Mouse (Mus musculus) megakaryocyte, embryonic 14.5 days (primary cell): Measurements from ENCODE around the gene Stk24. TPM values are rescaled to one million over a fixed set of nuclear protein-coding genes. Genes with fewer than 3 reads are reported as not detected.

Experiments
- H3K27me3 ChIP-seq: replicated peaks from 2 replicates; pipeline ENCODE3; 2012; ENCODE audit warnings: inconsistent platforms
- H3K36me3 ChIP-seq: replicated peaks from 2 replicates; pipeline ENCODE3; 2012; ENCODE audit warnings: low read length, inconsistent platforms, mixed read lengths
- H3K4me1 ChIP-seq: 2 replicates; pipeline ENCODE4 v1.6.1; 2012; ENCODE audit warnings: inconsistent platforms
- H3K4me3 ChIP-seq: replicated peaks from 2 replicates; pipeline ENCODE3; 2012; ENCODE audit warnings: moderate library complexity, mild to moderate bottlenecking, inconsistent platforms
- H3K9me3 ChIP-seq: 2 replicates; pipeline ENCODE4 v1.6.1; 2012; ENCODE audit warnings: inconsistent platforms
- FLI1 ChIP-seq: IDR thresholded peaks from 2 replicates; pipeline ENCODE4 v1.6.1; 2012; ENCODE audit warnings: low read length, inconsistent platforms, mixed read lengths
- GATA1 ChIP-seq: IDR thresholded peaks from 3 replicates; pipeline ENCODE4 v1.6.1; 2012; ENCODE audit warnings: mixed read lengths, low read length, inconsistent platforms, borderline replicate concordance
- polyA plus RNA-seq: library from polyadenylated mRNA; stranded (reverse); fragments of >175 nt; gene quantifications from 2 replicates; pipeline ENCODE4 v1.2.3, GENCODE M21; 2012; ENCODE audit warnings: low replicate concordance; ENCODE audit not compliant: insufficient read depth

The Stk24 gene
- polyA plus RNA-seq, 1 experiment, result 37.4 TPM

- TF ChIP-seq GATA1 (no peak), FLI1 (no peak)
- Histone ChIP-seq H3K4me3 (peak overlapping the region; percentile 75), H3K36me3 (peaks cover 46% of the 10 kb centered on the region), H3K4me1 (peaks cover 100% of the 10 kb centered on the region), H3K9me3 (no peaks in the 10 kb centered on the region), H3K27me3 (no peaks in the 10 kb centered on the region)
These were observed 11.6 kb downstream of the Stk24 start for GRCm38 (mm10) chr14:121368108-121368705.

- H3K4me1 ChIP-seq, result peaks cover 99% of the 10 kb centered on the region
These were observed 13.7 kb downstream of the Stk24 start for GRCm38 (mm10) chr14:121365991-121366728.

GRCm38 (mm10) chr14:121365390-121365789 lies 14.4 kb downstream of the Stk24 start:
- Histone ChIP-seq H3K27me3 (no peaks in the 10 kb centered on the region), H3K4me3 (peak overlapping the region; percentile 88), H3K36me3 (peaks cover 53% of the 10 kb centered on the region), H3K4me1 (peaks cover 99% of the 10 kb centered on the region), H3K9me3 (no peaks in the 10 kb centered on the region)
- TF ChIP-seq FLI1 (no peak), GATA1 (peak; percentile 32; the same call in 1 of the 3 replicates)

More at GRCm38 (mm10) chr14:121365991-121366728, 13.7 kb downstream of the Stk24 start:
- TF ChIP-seq FLI1, result no peak
- Histone ChIP-seq H3K27me3 (no peaks in the 10 kb centered on the region), H3K4me3 (peak overlapping the region; percentile 88), H3K36me3 (peaks cover 51% of the 10 kb centered on the region), H3K9me3 (no peaks in the 10 kb centered on the region)

DNA sequence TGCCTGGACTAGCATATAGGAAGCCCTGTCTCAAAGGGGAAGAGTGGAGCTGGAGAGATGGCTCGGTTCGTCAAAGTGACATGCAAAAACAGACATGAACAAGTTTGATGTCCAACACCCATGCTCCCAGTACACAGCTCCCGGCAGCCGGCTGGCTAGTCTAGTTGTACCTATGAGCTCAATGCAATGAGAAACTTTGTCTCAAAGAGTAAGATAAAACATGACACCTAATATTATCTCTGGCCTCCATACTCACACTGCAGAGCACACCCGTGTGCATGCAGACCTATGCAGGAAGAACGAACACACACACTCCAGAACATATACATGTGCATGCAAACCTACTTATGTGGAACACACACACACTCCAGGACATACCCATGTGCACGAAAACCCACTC lies 15.5 kb downstream of the Stk24 start:
- no peak overlapping the region for H3K4me3 ChIP-seq
- H3K27me3 ChIP-seq, result no peaks in the 10 kb centered on the region
- peaks cover 99% of the 10 kb centered on the region for H3K4me1 ChIP-seq
- no peaks in the 10 kb centered on the region for H3K9me3 ChIP-seq
- H3K36me3 ChIP-seq, result peaks cover 53% of the 10 kb centered on the region
- TF ChIP-seq GATA1 (no peak), FLI1 (no peak)

- no peaks in the 10 kb centered on the region for H3K27me3 ChIP-seq
- H3K4me3 ChIP-seq, result peak overlapping the region; percentile 4
- H3K36me3 ChIP-seq, result peaks cover 48% of the 10 kb centered on the region
- no peaks in the 10 kb centered on the region for H3K9me3 ChIP-seq
- TF ChIP-seq FLI1 (no peak), GATA1 (no peak)
- H3K4me1 ChIP-seq, result peaks cover 99% of the 10 kb centered on the region
These were observed 18.3 kb downstream of the Stk24 start for GRCm38 (mm10) chr14:121361319-121362114.

GRCm38 (mm10) chr14:121359850-121360249 lies 20.0 kb downstream of the Stk24 start:
- Histone ChIP-seq H3K9me3 (no peaks in the 10 kb centered on the region), H3K4me3 (peak overlapping the region; percentile 51), H3K36me3 (peaks cover 60% of the 10 kb centered on the region), H3K4me1 (peaks cover 99% of the 10 kb centered on the region), H3K27me3 (no peaks in the 10 kb centered on the region)
- TF ChIP-seq FLI1, result no peak
- no peak for TF ChIP-seq GATA1

GRCm38 (mm10) chr14:121359015-121359414 lies 20.8 kb downstream of the Stk24 start:
- Histone ChIP-seq H3K27me3 (no peaks in the 10 kb centered on the region), H3K36me3 (peaks cover 62% of the 10 kb centered on the region), H3K4me3 (peak overlapping the region; percentile 14), H3K9me3 (no peaks in the 10 kb centered on the region), H3K4me1 (peaks cover 98% of the 10 kb centered on the region)
- no peak for TF ChIP-seq GATA1
- no peak for TF ChIP-seq FLI1

DNA sequence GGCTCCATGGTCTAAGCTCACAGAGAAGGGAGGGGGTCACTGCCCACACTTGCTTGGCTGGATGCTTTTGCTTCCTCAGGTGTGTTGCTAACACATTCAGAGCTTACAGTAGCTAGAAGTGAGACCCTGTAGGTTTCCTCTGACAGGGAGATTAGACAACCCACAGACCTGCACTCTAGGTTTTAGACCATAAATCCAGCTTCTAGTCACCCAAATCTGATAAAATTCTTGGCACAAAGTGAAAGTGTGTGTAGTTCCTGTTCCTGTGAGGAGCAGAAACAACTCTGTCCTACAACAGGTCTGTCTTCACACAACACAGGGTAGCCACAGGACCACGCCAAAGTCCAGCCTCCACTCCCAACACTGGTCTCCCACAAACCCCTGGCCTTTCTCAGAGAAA lies 21.5 kb downstream of the Stk24 start:
- Histone ChIP-seq H3K36me3 (peaks cover 60% of the 10 kb centered on the region), H3K4me1 (peaks cover 98% of the 10 kb centered on the region), H3K27me3 (no peaks in the 10 kb centered on the region), H3K9me3 (no peaks in the 10 kb centered on the region), H3K4me3 (peak overlapping the region; percentile 50)
- TF ChIP-seq FLI1 (no peak), GATA1 (peak; percentile 37; the same call in 1 of the 3 replicates)

GRCm38 (mm10) chr14:121356336-121356862 lies 23.4 kb downstream of the Stk24 start:
- H3K9me3 ChIP-seq, result no peaks in the 10 kb centered on the region
- H3K36me3 ChIP-seq, result peaks cover 55% of the 10 kb centered on the region
- peaks cover 99% of the 10 kb centered on the region for H3K4me1 ChIP-seq
- peak overlapping the region; percentile 74 for H3K4me3 ChIP-seq
- H3K27me3 ChIP-seq, result no peaks in the 10 kb centered on the region
- no peak for TF ChIP-seq GATA1
- TF ChIP-seq FLI1, result no peak
